Mouse (Mus musculus): ENCODE measurements around the gene Gm14406.
"Not testable (repeated sequence)": the region's sequence is repeated elsewhere in the genome, so short reads cannot be mapped to it uniquely, and the experiment has no call there.

The Gm14406 gene

DNA sequence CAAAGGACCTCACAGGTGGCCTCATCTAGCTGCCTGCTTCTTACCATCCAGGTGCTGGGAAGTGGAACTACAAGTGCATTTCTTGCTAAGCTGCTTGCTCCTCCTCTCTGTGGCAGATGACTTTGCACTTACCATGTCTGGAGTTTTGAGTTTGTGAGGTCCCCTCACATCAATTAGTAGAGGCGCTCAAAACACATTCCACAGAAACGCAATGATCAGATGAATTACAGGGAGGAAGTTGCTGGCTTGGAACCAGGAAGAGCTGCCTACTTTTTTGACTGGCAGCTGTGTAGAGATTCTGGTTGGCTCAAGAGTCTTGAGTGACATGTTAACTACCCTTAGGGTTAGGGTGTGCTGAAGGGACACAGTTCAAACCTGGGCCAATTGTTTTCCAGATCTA, at the start of gene Gm14406:
TSS of gene Gm14406 (minus strand) at position 213 of the 400 bp plus-strand sequence.
- not testable (repeated sequence) for DNase-seq (ENCODE audit: low read depth, low spot score)

- not testable (repeated sequence) for DNase-seq (ENCODE audit: low read depth, low spot score)
Measured at GRCm38 (mm10) chr2:177575141-177575540, 2.9 kb downstream of the Gm14406 start.

GRCm38 (mm10) chr2:177559365-177559764, 18.6 kb downstream of the Gm14406 start:
- DNase-seq (ENCODE audit: low read depth, low spot score) = not testable (repeated sequence)

- DNase-seq (ENCODE audit: low read depth, low spot score) = not testable (repeated sequence)
Measured at GRCm38 (mm10) chr2:177555261-177555660, 22.7 kb downstream of the Gm14406 start.

GRCm38 (mm10) chr2:177537717-177538116, 40.3 kb downstream of the Gm14406 start:
- not testable (repeated sequence) for DNase-seq (ENCODE audit: low read depth, low spot score)

GRCm38 (mm10) chr2:177537141-177537540, 40.9 kb downstream of the Gm14406 start:
- DNase-seq (ENCODE audit: low read depth, low spot score) = not testable (repeated sequence)

DNA sequence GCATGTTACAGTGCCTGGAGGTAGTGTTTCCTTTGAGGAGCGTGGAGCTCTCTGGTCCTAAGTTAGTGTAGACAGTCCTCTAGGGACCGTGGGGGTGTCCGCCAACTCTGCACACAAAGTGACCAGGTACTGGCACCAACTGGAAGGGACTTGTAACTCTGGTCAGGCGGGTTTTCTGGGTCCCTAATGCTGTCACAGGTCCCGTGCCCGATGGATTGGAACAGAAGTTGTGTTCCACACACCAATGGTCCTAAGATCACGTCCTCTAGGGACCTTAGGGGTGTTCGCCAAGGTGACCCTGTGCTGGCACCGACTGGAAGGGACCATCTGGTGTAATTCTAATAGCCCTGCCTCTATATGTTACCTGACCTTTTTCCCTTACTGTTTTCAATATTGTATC, 42.1 kb downstream of the Gm14406 start:
- DNase-seq (ENCODE audit: low read depth, low spot score) = no peak

GRCm38 (mm10) chr2:177524171-177524570, 53.8 kb downstream of the Gm14406 start:
- not testable (repeated sequence) for DNase-seq (ENCODE audit: low read depth, low spot score)

DNA sequence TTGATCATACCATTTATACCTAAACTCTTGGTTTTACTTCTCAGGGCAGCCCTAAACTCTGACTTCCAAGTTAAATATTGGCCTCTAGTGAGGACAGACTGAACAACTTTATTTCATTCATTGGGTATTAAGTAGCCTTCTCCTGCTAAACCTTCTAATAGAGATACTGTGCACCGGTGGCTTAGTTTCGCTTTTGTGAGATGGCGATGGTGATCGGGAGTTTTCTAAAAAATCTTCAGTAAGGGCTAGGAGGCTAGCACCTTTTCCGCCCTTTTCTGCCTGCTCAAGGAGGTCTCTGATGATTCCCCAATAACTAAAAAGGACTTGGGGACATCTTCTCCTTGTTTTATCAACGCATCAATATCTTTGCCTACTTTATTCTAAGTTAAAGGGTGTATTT, 54.3 kb downstream of the Gm14406 start:
- DNase-seq (ENCODE audit: low read depth, low spot score) = not testable (repeated sequence)

- DNase-seq (ENCODE audit: low read depth, low spot score) = no peak
Measured at GRCm38 (mm10) chr2:177523061-177523460, 54.9 kb downstream of the Gm14406 start.

DNA sequence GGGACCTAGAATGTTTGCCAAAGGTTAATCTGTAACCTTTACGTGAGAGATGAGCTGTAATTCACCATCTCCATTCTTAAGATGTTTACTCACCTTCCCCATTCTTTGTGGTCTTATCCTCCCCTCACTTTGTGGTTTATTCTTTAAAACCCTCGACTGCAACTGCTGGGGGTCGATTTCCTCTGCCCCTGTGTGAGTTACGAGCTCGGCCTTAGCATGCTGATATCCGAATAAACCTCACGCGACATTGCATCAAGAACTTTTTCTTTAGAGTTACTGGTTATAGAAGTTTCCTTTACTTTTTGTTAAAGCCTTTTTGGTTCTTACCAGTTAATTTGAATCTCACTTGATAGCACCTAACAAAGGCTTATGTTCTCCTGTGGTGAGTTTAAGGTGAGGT, 58.0 kb downstream of the Gm14406 start:
- no peak for DNase-seq (ENCODE audit: low read depth, low spot score)

All from brain, adult 2 months (tissue).